Mouse (Mus musculus): ENCODE results near the gene Dscaml1. TPM values are rescaled to one million over a fixed set of nuclear protein-coding genes. Genes with fewer than 3 reads are reported as not detected.

Dscaml1 gene
- polyA plus RNA-seq, 1 experiment from 2014 or later: not detected

GRCm38 (mm10) chr9:45412700-45413477, 13.5 kb upstream of the Dscaml1 start:
- ATAC-seq: no peak
- no peak overlapping the region for H3K27ac ChIP-seq
- H3K4me2 ChIP-seq: no peak overlapping the region
- WGBS (ENCODE audit: insufficient replicate concordance): 54% methylated on average over 4 of the region's 4 CpGs
- no peaks in the 10 kb centered on the region for H3K9me3 ChIP-seq (replicated peaks)
- peaks cover 4% of the 10 kb centered on the region; the same call in 1 of the 2 replicates for H3K4me1 ChIP-seq
- no peak overlapping the region for H3K4me3 ChIP-seq
- H3K9ac ChIP-seq: no peak overlapping the region
- H3K36me3 ChIP-seq: no peaks in the 10 kb centered on the region
- 0 out of 2 replicates have a peak, but pooled peaks cover 17% of the 10 kb centered on the region for H3K27me3 ChIP-seq (replicated peaks)

- Histone ChIP-seq H3K4me2 (no peak overlapping the region), H3K4me1 (peaks cover 4% of the 10 kb centered on the region; the same call in 1 of the 2 replicates), H3K9me3 (replicated peaks) (no peaks in the 10 kb centered on the region), H3K27ac (no peak overlapping the region), H3K27me3 (replicated peaks) (0 out of 2 replicates have a peak, but pooled peaks cover 21% of the 10 kb centered on the region), H3K9ac (no peak overlapping the region), H3K4me3 (no peak overlapping the region), H3K36me3 (no peaks in the 10 kb centered on the region)
- no peak for ATAC-seq
- 35% methylated on average over 5 of the region's 5 CpGs for WGBS (ENCODE audit: insufficient replicate concordance)
Measured at GRCm38 (mm10) chr9:45413478-45414140, 12.8 kb upstream of the Dscaml1 start.

GRCm38 (mm10) chr9:45415912-45416311, 10.5 kb upstream of the Dscaml1 start:
- Histone ChIP-seq H3K36me3 (no peaks in the 10 kb centered on the region), H3K4me1 (peaks cover 4% of the 10 kb centered on the region; the same call in 1 of the 2 replicates), H3K4me2 (no peak overlapping the region), H3K9me3 (replicated peaks) (no peaks in the 10 kb centered on the region), H3K27ac (no peak overlapping the region), H3K4me3 (no peak overlapping the region), H3K27me3 (replicated peaks) (0 out of 2 replicates have a peak, but pooled peaks cover 12% of the 10 kb centered on the region), H3K9ac (no peak overlapping the region)
- WGBS (ENCODE audit: insufficient replicate concordance): 47% methylated on average over 4 of the region's 4 CpGs
- no peak for ATAC-seq

DNA sequence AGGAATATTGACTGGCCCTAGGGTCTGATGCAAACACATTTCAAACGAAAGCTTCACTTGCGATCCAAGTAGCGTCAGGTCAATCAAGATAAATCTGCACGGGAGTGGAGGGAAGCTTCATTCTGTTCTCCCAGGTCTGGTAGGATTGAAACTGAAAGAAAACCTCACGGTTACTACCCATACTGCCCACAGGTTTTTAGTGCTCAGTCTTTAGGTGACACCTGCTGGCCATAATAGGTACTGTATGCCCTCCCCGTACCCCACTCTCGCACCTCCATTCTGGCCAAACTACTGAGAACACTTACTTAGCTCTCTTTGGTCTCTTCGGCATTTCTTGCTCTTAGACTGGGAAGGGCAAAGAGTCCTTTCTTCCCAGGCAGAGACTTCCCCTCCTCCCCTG, 9.2 kb upstream of the Dscaml1 start:
- no peaks in the 10 kb centered on the region for H3K9me3 ChIP-seq (replicated peaks)
- no peak for ATAC-seq
- peaks cover under 1% of the 10 kb centered on the region; the same call in 1 of the 2 replicates for H3K4me1 ChIP-seq
- H3K4me2 ChIP-seq: peak overlapping the region; percentile 43
- H3K4me3 ChIP-seq: peak overlapping the region; percentile 23
- no peaks in the 10 kb centered on the region for H3K36me3 ChIP-seq
- no peak overlapping the region for H3K9ac ChIP-seq
- H3K27ac ChIP-seq: no peak overlapping the region
- 0 out of 2 replicates have a peak, but pooled peaks cover 8% of the 10 kb centered on the region for H3K27me3 ChIP-seq (replicated peaks)
- WGBS (ENCODE audit: insufficient replicate concordance): 19% methylated on average over 8 of the region's 8 CpGs

DNA sequence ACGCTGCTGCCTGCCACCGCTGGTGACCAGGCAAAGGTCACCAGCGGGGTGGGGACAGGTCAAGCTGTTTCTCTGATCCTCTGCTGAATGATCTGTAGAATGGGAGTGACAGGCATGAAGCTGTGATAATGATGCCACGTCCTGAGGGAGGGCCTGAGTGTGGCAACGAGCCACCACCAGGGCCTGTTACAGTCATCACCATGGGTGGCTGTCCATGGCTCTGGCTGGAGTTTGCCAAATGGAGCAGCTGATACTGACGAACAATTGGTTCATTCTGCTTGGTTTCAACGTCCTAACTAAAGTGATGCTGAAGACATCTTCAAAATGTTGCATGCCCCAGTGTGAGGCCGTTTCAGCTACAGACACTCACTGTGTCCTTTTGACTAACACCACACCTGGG, 8.2 kb upstream of the Dscaml1 start:
- no peak for ATAC-seq
- WGBS (ENCODE audit: insufficient replicate concordance): 49% methylated on average over 8 of the region's 8 CpGs
- H3K27ac ChIP-seq: no peak overlapping the region
- no peak overlapping the region for H3K4me2 ChIP-seq
- no peak overlapping the region for H3K4me3 ChIP-seq
- H3K9ac ChIP-seq: no peak overlapping the region
- H3K9me3 ChIP-seq (replicated peaks): no peaks in the 10 kb centered on the region
- H3K27me3 ChIP-seq (replicated peaks): 0 out of 2 replicates have a peak, but pooled peaks cover 16% of the 10 kb centered on the region
- H3K36me3 ChIP-seq: no peaks in the 10 kb centered on the region
- no peaks in the 10 kb centered on the region for H3K4me1 ChIP-seq

GRCm38 (mm10) chr9:45421209-45421608, 5.2 kb upstream of the Dscaml1 start:
- Histone ChIP-seq H3K4me1 (no peaks in the 10 kb centered on the region), H3K4me2 (no peak overlapping the region), H3K27ac (no peak overlapping the region), H3K27me3 (replicated peaks) (peaks cover 27% of the 10 kb centered on the region; the same call in 1 of the 2 replicates), H3K9me3 (replicated peaks) (no peaks in the 10 kb centered on the region), H3K4me3 (no peak overlapping the region), H3K36me3 (no peaks in the 10 kb centered on the region), H3K9ac (no peak overlapping the region)
- 48% methylated on average over 8 of the region's 8 CpGs for WGBS (ENCODE audit: insufficient replicate concordance)
- no peak for ATAC-seq

DNA sequence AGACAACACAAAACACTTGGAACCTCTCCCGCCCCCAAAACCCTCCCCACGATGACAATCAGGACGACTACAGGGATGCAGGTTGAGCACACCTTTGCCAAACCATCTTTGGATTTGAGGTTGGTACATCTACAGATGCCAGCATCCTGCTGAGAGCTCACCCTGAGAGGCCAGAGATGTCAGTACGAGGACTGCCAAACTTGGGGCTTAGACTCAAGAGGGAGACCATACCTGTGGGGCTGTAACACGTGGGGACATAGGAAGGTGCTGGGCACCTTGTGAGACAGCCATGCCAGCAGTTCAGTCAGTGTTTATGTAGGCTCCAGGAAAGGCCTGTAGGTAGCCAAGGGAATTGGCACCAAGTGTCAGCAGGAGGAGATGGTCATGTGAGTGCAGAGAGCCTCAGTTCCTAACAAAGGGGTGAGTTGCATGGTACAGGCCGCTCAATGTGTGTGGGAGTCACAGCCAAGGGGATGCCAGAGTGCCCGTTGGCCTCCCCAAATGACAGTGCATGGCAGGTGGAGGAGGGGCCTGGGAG, 3.6 kb upstream of the Dscaml1 start:
- H3K4me3 ChIP-seq: no peak overlapping the region
- H3K9me3 ChIP-seq (replicated peaks): no peaks in the 10 kb centered on the region
- H3K4me2 ChIP-seq: no peak overlapping the region
- H3K27ac ChIP-seq: no peak overlapping the region
- peaks cover 37% of the 10 kb centered on the region for H3K27me3 ChIP-seq (replicated peaks)
- no peak for ATAC-seq
- no peaks in the 10 kb centered on the region for H3K4me1 ChIP-seq
- H3K36me3 ChIP-seq: no peaks in the 10 kb centered on the region
- H3K9ac ChIP-seq: no peak overlapping the region
- 53% methylated on average over 7 of the region's 7 CpGs for WGBS (ENCODE audit: insufficient replicate concordance)

DNA sequence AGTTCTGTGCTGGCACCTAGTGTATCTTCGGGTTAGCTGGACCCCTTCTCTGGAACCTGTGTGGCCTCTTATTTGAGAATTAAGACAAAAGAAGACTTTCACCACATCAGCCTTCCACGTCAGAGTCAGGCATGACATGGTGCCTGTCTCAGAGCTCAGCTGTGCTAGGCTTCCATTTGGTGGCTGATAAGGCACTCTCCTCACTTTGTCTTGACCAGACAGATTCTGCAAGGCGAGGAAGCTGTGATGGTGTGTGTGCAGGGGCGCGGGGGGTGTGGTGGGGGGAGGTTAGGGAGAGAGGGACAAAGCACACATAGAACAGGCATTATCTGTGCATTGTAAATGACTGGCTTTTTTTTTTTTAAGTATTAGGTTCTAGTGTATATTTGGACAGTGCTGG, 3.0 kb downstream of the Dscaml1 start:
- Histone ChIP-seq H3K27ac (no peak overlapping the region), H3K4me1 (0 out of 2 replicates have a peak, but pooled peaks cover 7% of the 10 kb centered on the region), H3K4me2 (no peak overlapping the region), H3K4me3 (no peak overlapping the region), H3K9me3 (replicated peaks) (no peaks in the 10 kb centered on the region), H3K36me3 (no peaks in the 10 kb centered on the region), H3K27me3 (replicated peaks) (peaks cover 85% of the 10 kb centered on the region), H3K9ac (no peak overlapping the region)
- ATAC-seq: no peak
- 9% methylated on average over 5 of the region's 5 CpGs for WGBS (ENCODE audit: insufficient replicate concordance)

- 0 out of 2 replicates have a peak, but pooled peaks cover 7% of the 10 kb centered on the region for H3K4me1 ChIP-seq
Measured at GRCm38 (mm10) chr9:45429951-45430697, 3.7 kb downstream of the Dscaml1 start.

DNA sequence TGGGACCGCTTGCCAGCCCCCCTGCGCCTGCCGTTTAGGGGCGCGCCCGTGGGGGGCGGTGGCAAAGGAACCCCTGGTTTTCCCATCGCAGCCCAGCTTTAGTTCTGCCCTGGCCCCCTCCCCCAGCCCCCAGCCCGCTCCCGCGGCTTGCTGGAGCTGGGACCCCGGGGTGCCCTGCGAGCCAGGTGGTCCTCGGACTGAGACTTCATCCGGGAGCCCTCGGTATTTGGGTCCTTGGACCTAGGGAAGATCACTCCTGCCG, 4.2 kb downstream of the Dscaml1 start:
- ATAC-seq: no peak
- H3K4me3 ChIP-seq: peak overlapping the region; percentile 27; the same call in 1 of the 2 replicates
- H3K27me3 ChIP-seq (replicated peaks): peaks cover 84% of the 10 kb centered on the region
- H3K36me3 ChIP-seq: no peaks in the 10 kb centered on the region
- H3K9ac ChIP-seq: no peak overlapping the region
- no peak overlapping the region for H3K27ac ChIP-seq
- H3K9me3 ChIP-seq (replicated peaks): no peaks in the 10 kb centered on the region
- 6% methylated on average over 16 of the region's 17 CpGs for WGBS (ENCODE audit: insufficient replicate concordance)
- peak overlapping the region; percentile 51 for H3K4me2 ChIP-seq
- 0 out of 2 replicates have a peak, but pooled peaks cover 7% of the 10 kb centered on the region for H3K4me1 ChIP-seq

More at GRCm38 (mm10) chr9:45429951-45430697, 3.7 kb downstream of the Dscaml1 start:
- WGBS (ENCODE audit: insufficient replicate concordance): 4% methylated on average over 54 of the region's 54 CpGs
- peak overlapping the region; percentile 51 for H3K4me2 ChIP-seq
- H3K36me3 ChIP-seq: no peaks in the 10 kb centered on the region
- H3K4me3 ChIP-seq: peak overlapping the region; percentile 27
- no peak for ATAC-seq
- no peak overlapping the region for H3K27ac ChIP-seq
- peaks cover 84% of the 10 kb centered on the region for H3K27me3 ChIP-seq (replicated peaks)
- no peaks in the 10 kb centered on the region for H3K9me3 ChIP-seq (replicated peaks)
- no peak overlapping the region for H3K9ac ChIP-seq

DNA sequence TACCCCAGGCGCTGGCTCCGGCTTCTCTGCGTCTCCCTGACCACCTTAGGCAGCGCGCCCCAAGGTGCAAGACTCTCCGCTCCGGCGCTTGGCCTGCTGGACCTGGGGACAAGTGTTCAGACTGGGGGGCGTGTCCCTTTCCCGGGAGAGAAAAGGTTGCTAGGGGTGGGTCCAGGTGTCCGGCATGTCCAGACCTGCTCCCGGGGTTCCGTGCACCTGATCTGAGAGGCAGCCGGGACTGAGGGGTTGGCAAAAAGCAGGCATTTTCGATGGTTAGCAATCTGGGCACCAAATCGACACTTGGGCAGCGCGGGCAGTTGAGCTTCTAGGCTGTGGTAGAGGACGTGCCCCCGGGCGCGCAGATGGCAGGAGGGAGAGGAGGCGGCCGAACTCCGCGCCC, 4.7 kb downstream of the Dscaml1 start:
- Histone ChIP-seq H3K4me1 (0 out of 2 replicates have a peak, but pooled peaks cover 7% of the 10 kb centered on the region), H3K9me3 (replicated peaks) (no peaks in the 10 kb centered on the region), H3K4me2 (no peak overlapping the region), H3K4me3 (no peak overlapping the region), H3K9ac (no peak overlapping the region), H3K27me3 (replicated peaks) (peaks cover 79% of the 10 kb centered on the region), H3K27ac (no peak overlapping the region), H3K36me3 (no peaks in the 10 kb centered on the region)
- 7% methylated on average over 26 of the region's 26 CpGs for WGBS (ENCODE audit: insufficient replicate concordance)
- no peak for ATAC-seq
